Mouse (Mus musculus) adipocyte (in vitro differentiated cells): ENCODE measurements at regions not wholly inside any gene's neighbourhood (a gene's known extent, or its start where the extent isn't known, plus 50 kb on each side); places are given as distances from the start of the nearest gene placed in this dataset.
"Not testable (repeated sequence)": the region's sequence is repeated elsewhere in the genome, so short reads cannot be mapped to it uniquely, and the experiment has no call there.

Experiments used
- DNase-seq: peaks from one replicate; pipeline ENCODE4 v3.0.0-alpha.2; 2016; ENCODE audit warnings: low spot score

- no peak for DNase-seq
Observed at GRCm38 (mm10) chr10:43672490-43672889, 94.4 kb downstream of the Cd24a start.

- no peak for DNase-seq
Observed at GRCm38 (mm10) chr10:43674749-43675148, 96.7 kb downstream of the Cd24a start.

GRCm38 (mm10) chr10:43675495-43675894, 97.4 kb downstream of the Cd24a start:
- DNase-seq, result not testable (repeated sequence)

GRCm38 (mm10) chr10:43676289-43676688, 98.2 kb downstream of the Cd24a start:
- no peak for DNase-seq

GRCm38 (mm10) chr10:43684247-43685033, 106.4 kb downstream of the Cd24a start:
- DNase-seq, result no peak

GRCm38 (mm10) chr10:43689161-43689913, 111.3 kb downstream of the Cd24a start:
- peak; percentile 13 for DNase-seq

- DNase-seq, result no peak
Observed at GRCm38 (mm10) chr10:43689914-43690316, 111.8 kb downstream of the Cd24a start.

GRCm38 (mm10) chr10:43693974-43694373, 115.9 kb downstream of the Cd24a start:
- no peak for DNase-seq

GRCm38 (mm10) chr10:43694508-43694907, 116.4 kb downstream of the Cd24a start:
- DNase-seq, result no peak

GRCm38 (mm10) chr10:43695470-43695869, 117.4 kb downstream of the Cd24a start:
- no peak for DNase-seq

GRCm38 (mm10) chr10:43697917-43698316, 119.8 kb downstream of the Cd24a start:
- no peak for DNase-seq

GRCm38 (mm10) chr10:43700371-43701289, 122.5 kb downstream of the Cd24a start:
- no peak for DNase-seq

GRCm38 (mm10) chr10:43702895-43703294, 124.8 kb downstream of the Cd24a start:
- no peak for DNase-seq

- DNase-seq, result no peak
Observed at GRCm38 (mm10) chr10:43706001-43706988, 128.2 kb downstream of the Cd24a start.

GRCm38 (mm10) chr10:43707011-43707410, 128.9 kb downstream of the Cd24a start:
- no peak for DNase-seq

- no peak for DNase-seq
Observed at GRCm38 (mm10) chr10:43707821-43708373, 129.8 kb downstream of the Cd24a start.

- no peak for DNase-seq
Observed at GRCm38 (mm10) chr10:43709278-43710033, 131.4 kb downstream of the Cd24a start.

- no peak for DNase-seq
Observed at GRCm38 (mm10) chr10:43710186-43710885, 132.3 kb downstream of the Cd24a start.

GRCm38 (mm10) chr10:43710886-43711256, 132.8 kb downstream of the Cd24a start:
- DNase-seq, result no peak
